In the genomic region with DNA sequence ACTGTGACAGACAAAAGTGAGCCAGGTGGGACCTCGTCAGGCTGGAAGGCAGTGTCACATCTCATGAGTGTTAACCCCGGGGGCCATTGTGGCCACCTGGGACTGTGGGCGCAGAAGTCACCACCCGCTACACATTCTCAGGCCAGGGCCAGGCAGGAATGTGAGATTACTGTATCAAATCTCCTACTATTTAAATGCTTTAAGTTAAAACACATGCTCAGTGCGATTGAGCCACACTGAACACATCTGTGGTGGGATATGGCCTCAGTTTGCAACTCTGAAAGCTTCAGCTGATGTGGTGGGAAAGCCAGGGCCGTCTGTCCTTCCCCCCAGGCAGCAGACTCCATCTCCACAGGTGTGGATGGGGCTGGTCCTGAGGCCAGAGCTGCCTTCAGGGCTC, we compare ENCODE assay signal across 25 mouse cellular contexts. TPM values are rescaled to one million over a fixed set of nuclear protein-coding genes. Genes with fewer than 3 reads are reported as not detected.
A peak's percentile ranks its signal among the peaks of the same experiment; 100 is the strongest.
DNase-seq lines count a peak whose midpoint lies in the region; ATAC-seq lines count a peak whose summit lies in the region.
"Had no signal": no experiment of that assay in that cellular context is flagged by ENCODE, and none has a peak within 500 bp of the region (broad histone marks: within the 10 kb centered on the region; RNA-seq: fewer than 3 reads in every experiment).

No protein-coding gene starts in this region.

- intact Hi-C loops in heart, postnatal 14 days (cut with DNase I), result no loop called here

- H3K27ac ChIP-seq in limb, embryonic 13.5 days, result no peak overlapping the region
- no peak overlapping the region; the same call in 1 of the 2 replicates for H3K27ac ChIP-seq in limb, embryonic 10.5 days
- peak overlapping the region; percentile 61; the same call in 1 of the 2 replicates for H3K27ac ChIP-seq in embryonic facial prominence, embryonic 12.5 days
- H3K27ac ChIP-seq in embryonic facial prominence, embryonic 14.5 days (replicated peaks; ENCODE audit: low read depth, low read length), result no peak overlapping the region
- no peak overlapping the region for H3K27ac ChIP-seq in kidney, embryonic 16.5 days (ENCODE audit: low read length)
- H3K27ac ChIP-seq: embryonic facial prominence, embryonic 15.5 days; forebrain, embryonic 10.5 days; forebrain, embryonic 12.5 days had no signal

- no peaks in the 10 kb centered on the region for H3K9me3 ChIP-seq in limb, embryonic 13.5 days
- H3K9me3 ChIP-seq in limb, embryonic 10.5 days (replicated peaks), result no peaks in the 10 kb centered on the region
- H3K9me3 ChIP-seq in embryonic facial prominence, embryonic 12.5 days, result no peaks in the 10 kb centered on the region
- no peaks in the 10 kb centered on the region for H3K9me3 ChIP-seq in embryonic facial prominence, embryonic 14.5 days (ENCODE audit: control insufficient read depth, low read length)
- no peaks in the 10 kb centered on the region for H3K9me3 ChIP-seq in kidney, embryonic 16.5 days (ENCODE audit: low read length)
- H3K9me3 ChIP-seq: embryonic facial prominence, embryonic 15.5 days; forebrain, embryonic 10.5 days; forebrain, embryonic 12.5 days had no signal

- 0 out of 2 replicates have a peak overlapping the region, but pooled peaks have one; percentile 31 for H3K9ac ChIP-seq in limb, embryonic 13.5 days
- H3K9ac ChIP-seq in embryonic facial prominence, embryonic 12.5 days, result no peak overlapping the region
- H3K9ac ChIP-seq in embryonic facial prominence, embryonic 14.5 days (ENCODE audit: low read depth, low read length), result no peak overlapping the region
- H3K9ac ChIP-seq in kidney, embryonic 16.5 days (replicated peaks; ENCODE audit: low read length), result no peak overlapping the region
- H3K9ac ChIP-seq: embryonic facial prominence, embryonic 15.5 days; forebrain, embryonic 12.5 days had no signal

- H3K27me3 ChIP-seq in limb, embryonic 13.5 days, result peaks cover 20% of the 10 kb centered on the region; the same call in 1 of the 2 replicates
- peaks cover 26% of the 10 kb centered on the region for H3K27me3 ChIP-seq in limb, embryonic 10.5 days (ENCODE audit: low read depth, poor library complexity, severe bottlenecking)
- H3K27me3 ChIP-seq in embryonic facial prominence, embryonic 12.5 days, result peaks cover 10% of the 10 kb centered on the region
- H3K27me3 ChIP-seq in embryonic facial prominence, embryonic 14.5 days (replicated peaks; ENCODE audit: control insufficient read depth, insufficient read depth, low read length), result peaks cover under 1% of the 10 kb centered on the region; the same call in 1 of the 2 replicates
- peaks cover 6% of the 10 kb centered on the region; the same call in 1 of the 2 replicates for H3K27me3 ChIP-seq in kidney, embryonic 16.5 days (ENCODE audit: insufficient read depth, low read length)
- H3K27me3 ChIP-seq: Patski had no signal

- no peak overlapping the region for H3K4me2 ChIP-seq in limb, embryonic 13.5 days (replicated peaks)
- no peak overlapping the region for H3K4me2 ChIP-seq in embryonic facial prominence, embryonic 12.5 days (replicated peaks)
- H3K4me2 ChIP-seq in embryonic facial prominence, embryonic 14.5 days (ENCODE audit: low read depth, low read length), result no peak overlapping the region
- no peak overlapping the region for H3K4me2 ChIP-seq in kidney, embryonic 16.5 days (replicated peaks; ENCODE audit: low read depth, low read length)
- H3K4me2 ChIP-seq: embryonic facial prominence, embryonic 15.5 days; forebrain, embryonic 12.5 days had no signal

- peaks cover 6% of the 10 kb centered on the region for H3K4me1 ChIP-seq in limb, embryonic 13.5 days
- peaks cover 11% of the 10 kb centered on the region for H3K4me1 ChIP-seq in limb, embryonic 10.5 days
- H3K4me1 ChIP-seq in embryonic facial prominence, embryonic 12.5 days, result peaks cover 8% of the 10 kb centered on the region
- no peaks in the 10 kb centered on the region for H3K4me1 ChIP-seq in embryonic facial prominence, embryonic 14.5 days (ENCODE audit: control insufficient read depth, insufficient read depth, low read length)
- H3K4me1 ChIP-seq in kidney, embryonic 16.5 days (ENCODE audit: insufficient read depth, low read length), result no peaks in the 10 kb centered on the region
- H3K4me1 ChIP-seq: embryonic facial prominence, embryonic 15.5 days; forebrain, embryonic 12.5 days had no signal

- no peak; the same call in 1 of the 2 replicates for ATAC-seq in limb, embryonic 13.5 days (ENCODE audit: low FRiP score, low read depth)
- ATAC-seq in embryonic facial prominence, embryonic 12.5 days (ENCODE audit: insufficient number of reproducible peaks, insufficient read depth, low FRiP score, low TSS enrichment), result peak; percentile 49; the same call in 1 of the 2 replicates
- ATAC-seq in embryonic facial prominence, embryonic 14.5 days (ENCODE audit: low read depth), result peak; percentile 55; the same call in 1 of the 2 replicates
- no peak for ATAC-seq in kidney, embryonic 16.5 days (ENCODE audit: low FRiP score, low TSS enrichment)
- ATAC-seq: activated CD4-positive, CD25-positive, alpha-beta regulatory T cell, adult 4 months; forebrain, embryonic 14.5 days; forebrain, embryonic 16.5 days; Patski had no signal

- DNase-seq in limb, embryonic 10.5 days (ENCODE audit: low spot score), result no peak
- no peak for DNase-seq in embryonic facial prominence, embryonic 14.5 days (ENCODE audit: low spot score)
- DNase-seq in heart, postnatal 14 days, result no peak
- DNase-seq: adrenal gland, adult 8-10 months; adrenal gland, postnatal 25 days; cerebellum, adult 11-12 months; cerebellum, adult 2 months; cerebellum, adult 9-10 months; cerebellum, postnatal 10 days; cerebellum, postnatal 25 days had no signal

- WGBS in limb, embryonic 13.5 days, result 26% methylated on average over 6 of the region's 6 CpGs
- 65% methylated on average over 6 of the region's 6 CpGs for WGBS in limb, embryonic 10.5 days
- WGBS in embryonic facial prominence, embryonic 12.5 days, result 28% methylated on average over 6 of the region's 6 CpGs
- WGBS in embryonic facial prominence, embryonic 14.5 days, result 37% methylated on average over 6 of the region's 6 CpGs
- 62% methylated on average over 6 of the region's 6 CpGs for WGBS in kidney, embryonic 16.5 days

- H3K36me3 ChIP-seq in limb, embryonic 13.5 days, result no peaks in the 10 kb centered on the region
- H3K36me3 ChIP-seq in limb, embryonic 10.5 days, result no peaks in the 10 kb centered on the region
- H3K36me3 ChIP-seq in embryonic facial prominence, embryonic 12.5 days, result no peaks in the 10 kb centered on the region
- no peaks in the 10 kb centered on the region for H3K36me3 ChIP-seq in embryonic facial prominence, embryonic 14.5 days (ENCODE audit: control insufficient read depth, insufficient read depth, low read length)
- no peaks in the 10 kb centered on the region for H3K36me3 ChIP-seq in kidney, embryonic 16.5 days (ENCODE audit: insufficient read depth, low read length)
- H3K36me3 ChIP-seq: embryonic facial prominence, embryonic 15.5 days; forebrain, embryonic 10.5 days; forebrain, embryonic 12.5 days had no signal

- no peak overlapping the region for H3K4me3 ChIP-seq in limb, embryonic 13.5 days
- no peak overlapping the region for H3K4me3 ChIP-seq in limb, embryonic 10.5 days
- no peak overlapping the region for H3K4me3 ChIP-seq in embryonic facial prominence, embryonic 12.5 days
- H3K4me3 ChIP-seq in embryonic facial prominence, embryonic 14.5 days (ENCODE audit: low read depth, low read length), result no peak overlapping the region
- H3K4me3 ChIP-seq in kidney, embryonic 16.5 days (ENCODE audit: low read length), result no peak overlapping the region
- H3K4me3 ChIP-seq: embryonic facial prominence, embryonic 15.5 days; erythroblast, embryonic 14.5 days; forebrain, embryonic 10.5 days; forebrain, embryonic 12.5 days had no signal

RNA-seq across cellular contexts. Expression of gene Hand1, which starts 21.0 kb away (rescaled TPM):
- polyA plus RNA-seq in limb, embryonic 13.5 days (2015; fragmentation: Nextera tagmentation; extraction: Ambion mirVana), result 2.7 and 3.1 TPM in 2 replicates
- polyA plus RNA-seq in limb, embryonic 10.5 days (2016; fragmentation: Nextera tagmentation; extraction: Ambion mirVana), result 3.3 and 8.5 TPM in 2 replicates
- 1.9 and 5.4 TPM in 2 replicates for polyA plus RNA-seq in embryonic facial prominence, embryonic 12.5 days (2016; fragmentation: Nextera tagmentation; extraction: Ambion mirVana)
- polyA plus RNA-seq in embryonic facial prominence, embryonic 14.5 days (2014; fragmentation: Nextera tagmentation; extraction: Ambion mirVana), result 1.6 and 1.7 TPM in 2 replicates
- polyA plus RNA-seq in kidney, embryonic 16.5 days (2015; fragmentation: Nextera tagmentation; extraction: Ambion mirVana), result 0.97 and 1.8 TPM in 2 replicates
- not detected for total RNA-seq in heart, postnatal 14 days (2021)
- total RNA-seq: MEL had no signal
- polyA plus RNA-seq: activated CD4-positive, CD25-positive, alpha-beta regulatory T cell, adult 4 months; brain, embryonic 14.5 days; C2C12; cerebellum, adult 2 months; cortical plate, adult 2 months; erythroblast, embryonic 14.5 days; forebrain, embryonic 10.5 days; forebrain, embryonic 12.5 days; forebrain, embryonic 14.5 days; forebrain, embryonic 16.5 days; Patski had no signal

RNA-seq across cellular contexts. Expression of gene Sap30l, which starts 52.1 kb away (rescaled TPM):
- 11.0 and 12.2 TPM in 2 replicates for polyA plus RNA-seq in limb, embryonic 13.5 days (2015; fragmentation: Nextera tagmentation; extraction: Ambion mirVana)
- 11.2 and 12.4 TPM in 2 replicates for polyA plus RNA-seq in limb, embryonic 10.5 days (2016; fragmentation: Nextera tagmentation; extraction: Ambion mirVana)
- 22.8 and 24.0 TPM in 2 replicates for polyA plus RNA-seq in embryonic facial prominence, embryonic 12.5 days (2016; fragmentation: Nextera tagmentation; extraction: Ambion mirVana)
- 14.2 and 16.3 TPM in 2 replicates for polyA plus RNA-seq in embryonic facial prominence, embryonic 14.5 days (2014; fragmentation: Nextera tagmentation; extraction: Ambion mirVana)
- 6.1 and 7.1 TPM in 2 replicates for polyA plus RNA-seq in kidney, embryonic 16.5 days (2015; fragmentation: Nextera tagmentation; extraction: Ambion mirVana)
- total RNA-seq in heart, postnatal 14 days (2021), result 10 to 100 TPM; 34.3 to 35.6 TPM

Comparison
In these comparisons a context has a peak if more than half of its experiments do, and no peak if none do; other contexts are left out.
1. ATAC-seq: peak in embryonic facial prominence, embryonic 12.5 days (single experiment) and embryonic facial prominence, embryonic 14.5 days (single experiment); none in limb, embryonic 13.5 days (single experiment) and kidney, embryonic 16.5 days (single experiment).